Mouse (Mus musculus) liver, embryonic 13.5 days (tissue): Measurements from ENCODE around the gene Stat6. TPM values are rescaled to one million over a fixed set of nuclear protein-coding genes. Genes with fewer than 3 reads are reported as not detected.

ENCODE experiments used
- ATAC-seq: fragments of 200-750 bp; cut with Nextera tagmentation; 2 replicates; pipeline ENCODE4 v1.8.0; 2017; ENCODE audit warnings: low read depth, mild to moderate bottlenecking, moderate number of reproducible peaks, moderate library complexity
- DNase-seq: peaks from one replicate; pipeline ENCODE4 v3.0.0; 2022
- H3K27ac ChIP-seq: fragments of 300-500 bp; sonication (generic); 2 replicates; pipeline ENCODE4 v1.5.1; 2015; ENCODE audit warnings: moderate library complexity, mild to moderate bottlenecking, inconsistent platforms
- H3K27me3 ChIP-seq: fragments of 300-500 bp; sonication (generic); 2 replicates; pipeline ENCODE4 v1.6.1; 2015; ENCODE audit warnings: mild to moderate bottlenecking, inconsistent platforms
- H3K36me3 ChIP-seq: fragments of 300-500 bp; sonication (generic); 2 replicates; pipeline ENCODE4 v1.6.1; 2015; ENCODE audit warnings: mild to moderate bottlenecking, inconsistent platforms
- H3K4me1 ChIP-seq: fragments of 300-500 bp; sonication (generic); replicated peaks from 2 replicates; pipeline ENCODE4 v1.6.1; 2015; ENCODE audit warnings: inconsistent platforms
- H3K4me2 ChIP-seq: fragments of 300-500 bp; sonication (generic); 2 replicates; pipeline ENCODE4 v1.6.1; 2015; ENCODE audit warnings: inconsistent platforms, mild to moderate bottlenecking, moderate library complexity
- H3K4me3 ChIP-seq: fragments of 300-500 bp; sonication (generic); replicated peaks from 2 replicates; pipeline ENCODE4 v1.5.1; 2015; ENCODE audit warnings: mild to moderate bottlenecking, inconsistent platforms
- H3K9ac ChIP-seq: fragments of 300-500 bp; sonication (generic); 2 replicates; pipeline ENCODE4 v1.6.1; 2015; ENCODE audit warnings: mild to moderate bottlenecking, inconsistent platforms
- H3K9me3 ChIP-seq: fragments of 300-500 bp; sonication (generic); replicated peaks from 2 replicates; pipeline ENCODE4 v1.6.1; 2016; ENCODE audit warnings: inconsistent platforms
- WGBS: fragments of 180-500 bp; shearing (Covaris S2); methylation state at CpG from one replicate; pipeline ENCODE4 v1.1.7; 2015; ENCODE audit not compliant: insufficient replicate concordance; 5-methylcytosine and 5-hydroxymethylcytosine counted together
- polyA plus RNA-seq: library from polyadenylated mRNA; unstranded; fragments of >200 nt; fragmentation: Nextera tagmentation; extraction: Ambion mirVana; gene quantifications from 2 replicates; pipeline ENCODE4 v1.2.1, GENCODE M21; 2015

Stat6 gene
- polyA plus RNA-seq, 1 experiment from 2014 or later = 12.3 TPM

GRCm38 (mm10) chr10:127665366-127666181, 22.8 kb downstream of the Stat6 start:
- H3K9ac ChIP-seq = peak overlapping the region; percentile 61
- ATAC-seq (no peak), DNase-seq (no peak)
- 5% methylated on average over 14 of the region's 14 CpGs for WGBS
- no peaks in the 10 kb centered on the region for H3K9me3 ChIP-seq
- H3K36me3 ChIP-seq = peaks cover 9% of the 10 kb centered on the region; the same call in 1 of the 2 replicates
- peaks cover 82% of the 10 kb centered on the region for H3K4me1 ChIP-seq
- H3K27ac ChIP-seq = no peak overlapping the region
- peak overlapping the region; percentile 76 for H3K4me2 ChIP-seq
- peak overlapping the region; percentile 55 for H3K4me3 ChIP-seq
- peaks cover 86% of the 10 kb centered on the region for H3K27me3 ChIP-seq

GRCm38 (mm10) chr10:127666501-127667268, 23.9 kb downstream of the Stat6 start, which contains the start of gene Nemp1:
Gene Nemp1, plus strand, starts transcription at chr10:127666901.
- Histone ChIP-seq H3K4me1 (peaks cover 71% of the 10 kb centered on the region), H3K4me2 (peak within 1 kb of the TSS; percentile 76), H3K9me3 (no peaks in the 10 kb centered on the region), H3K27ac (peak within 1 kb of the TSS; percentile 80), H3K27me3 (peaks cover 80% of the 10 kb centered on the region), H3K4me3 (peak within 1 kb of the TSS; percentile 55), H3K9ac (peak within 1 kb of the TSS; percentile 61), H3K36me3 (peaks cover 9% of the 10 kb centered on the region; the same call in 1 of the 2 replicates)
- DNase-seq = no peak
- 1% methylated on average over 70 of the region's 73 CpGs for WGBS
- ATAC-seq = peak; percentile 42

- Histone ChIP-seq H3K36me3 (peaks cover 9% of the 10 kb centered on the region; the same call in 1 of the 2 replicates), H3K4me1 (peaks cover 63% of the 10 kb centered on the region), H3K9me3 (no peaks in the 10 kb centered on the region), H3K27ac (peak overlapping the region; percentile 80), H3K4me2 (peak overlapping the region; percentile 76), H3K4me3 (peak overlapping the region; percentile 55), H3K9ac (peak overlapping the region; percentile 61), H3K27me3 (peaks cover 74% of the 10 kb centered on the region)
- WGBS = 3% methylated on average over 35 of the region's 35 CpGs
- no peak for DNase-seq
- peak; percentile 29 for ATAC-seq
Observed at GRCm38 (mm10) chr10:127667269-127668092, 24.7 kb downstream of the Stat6 start.

- H3K4me3 ChIP-seq = peak within 1 kb of the TSS; percentile 55
- peaks cover 54% of the 10 kb centered on the region for H3K4me1 ChIP-seq
- peak within 1 kb of the TSS; percentile 80 for H3K27ac ChIP-seq
- H3K4me2 ChIP-seq = peak within 1 kb of the TSS; percentile 76
- WGBS = 5% methylated on average over 40 of the region's 40 CpGs
- peaks cover 9% of the 10 kb centered on the region; the same call in 1 of the 2 replicates for H3K36me3 ChIP-seq
- no peaks in the 10 kb centered on the region for H3K9me3 ChIP-seq
- no peak for DNase-seq
- no peak; the same call in 1 of the 2 replicates for ATAC-seq
- H3K9ac ChIP-seq = peak within 1 kb of the TSS; percentile 59
- peaks cover 65% of the 10 kb centered on the region for H3K27me3 ChIP-seq
Observed at GRCm38 (mm10) chr10:127668093-127669050, 25.6 kb downstream of the Stat6 start, which contains the start of gene Nab2. Gene Nab2, minus strand, starts transcription at chr10:127668568.

GRCm38 (mm10) chr10:127669170-127669569, 26.4 kb downstream of the Stat6 start:
- DNase-seq (no peak), ATAC-seq (no peak)
- H3K27ac ChIP-seq = no peak overlapping the region
- peaks cover 57% of the 10 kb centered on the region for H3K27me3 ChIP-seq
- 47% methylated on average over 7 of the region's 7 CpGs for WGBS
- H3K9me3 ChIP-seq = no peaks in the 10 kb centered on the region
- H3K4me2 ChIP-seq = peak overlapping the region; percentile 76
- peaks cover 46% of the 10 kb centered on the region for H3K4me1 ChIP-seq
- H3K9ac ChIP-seq = no peak overlapping the region
- no peak overlapping the region for H3K4me3 ChIP-seq
- peaks cover 7% of the 10 kb centered on the region; the same call in 1 of the 2 replicates for H3K36me3 ChIP-seq

GRCm38 (mm10) chr10:127670185-127670584, 27.4 kb downstream of the Stat6 start:
- H3K9me3 ChIP-seq = no peaks in the 10 kb centered on the region
- no peaks in the 10 kb centered on the region for H3K36me3 ChIP-seq
- H3K9ac ChIP-seq = no peak overlapping the region
- 47% methylated on average over 2 of the region's 2 CpGs for WGBS
- peaks cover 37% of the 10 kb centered on the region for H3K4me1 ChIP-seq
- DNase-seq (no peak), ATAC-seq (no peak)
- no peak overlapping the region for H3K4me2 ChIP-seq
- H3K27me3 ChIP-seq = peaks cover 47% of the 10 kb centered on the region
- no peak overlapping the region for H3K27ac ChIP-seq
- no peak overlapping the region for H3K4me3 ChIP-seq

- DNase-seq (peak; percentile 36), ATAC-seq (no peak)
- H3K27me3 ChIP-seq = peaks cover 36% of the 10 kb centered on the region
- 26% methylated on average over 2 of the region's 2 CpGs for WGBS
- H3K4me2 ChIP-seq = no peak overlapping the region
- no peaks in the 10 kb centered on the region for H3K36me3 ChIP-seq
- no peaks in the 10 kb centered on the region for H3K9me3 ChIP-seq
- no peak overlapping the region for H3K9ac ChIP-seq
- H3K27ac ChIP-seq = no peak overlapping the region
- H3K4me1 ChIP-seq = peaks cover 35% of the 10 kb centered on the region
- no peak overlapping the region for H3K4me3 ChIP-seq
Observed at GRCm38 (mm10) chr10:127671276-127671675, 28.5 kb downstream of the Stat6 start.

- Histone ChIP-seq H3K4me2 (no peak overlapping the region), H3K27ac (no peak overlapping the region), H3K9me3 (no peaks in the 10 kb centered on the region), H3K9ac (no peak overlapping the region), H3K4me3 (no peak overlapping the region), H3K36me3 (no peaks in the 10 kb centered on the region), H3K27me3 (peaks cover 7% of the 10 kb centered on the region), H3K4me1 (peaks cover 25% of the 10 kb centered on the region)
- no peak for DNase-seq
- 80% methylated on average over 6 of the region's 6 CpGs for WGBS
- no peak for ATAC-seq
Observed at GRCm38 (mm10) chr10:127674046-127674655, 31.4 kb downstream of the Stat6 start.

- H3K9me3 ChIP-seq = no peaks in the 10 kb centered on the region
- no peaks in the 10 kb centered on the region for H3K36me3 ChIP-seq
- H3K4me3 ChIP-seq = no peak overlapping the region
- DNase-seq (peak; percentile 70), ATAC-seq (no peak)
- WGBS = 87% methylated on average over 8 of the region's 8 CpGs
- H3K9ac ChIP-seq = no peak overlapping the region
- no peaks in the 10 kb centered on the region for H3K27me3 ChIP-seq
- no peak overlapping the region for H3K4me2 ChIP-seq
- H3K4me1 ChIP-seq = peaks cover 23% of the 10 kb centered on the region
- no peak overlapping the region for H3K27ac ChIP-seq
Observed at GRCm38 (mm10) chr10:127674794-127675522, 32.2 kb downstream of the Stat6 start.
